24 mouse cellular contexts compared by ENCODE assay signal in genomic region chr3:101436469-101436868, GRCm38 (mm10). TPM values are rescaled to one million over a fixed set of nuclear protein-coding genes. Genes with fewer than 3 reads are reported as not detected.
A peak's percentile ranks its signal among the peaks of the same experiment; 100 is the strongest.
DNase-seq lines count a peak whose midpoint lies in the region; ATAC-seq and TF ChIP-seq lines count a peak whose summit lies in the region.
"Had no signal": no experiment of that assay in that cellular context is flagged by ENCODE, and none has a peak within 500 bp of the region (broad histone marks: within the 10 kb centered on the region; RNA-seq: fewer than 3 reads in every experiment).

No protein-coding gene starts in this region.

- no peak overlapping the region for H3K4me3 ChIP-seq in heart, embryonic 11.5 days (ENCODE audit: low read depth, low read length)
- no peak overlapping the region for H3K4me3 ChIP-seq in hindbrain, embryonic 13.5 days
- H3K4me3 ChIP-seq in hindbrain, embryonic 12.5 days, result no peak overlapping the region
- peak overlapping the region; percentile 55; the same call in 1 of the 2 replicates for H3K4me3 ChIP-seq in G1E (ENCODE audit: low read depth, low read length)
- no peak overlapping the region for H3K4me3 ChIP-seq in liver, embryonic 14.5 days (ENCODE audit: insufficient read depth in 1 of 2, low read depth in 2 of 2, low read length in 2 of 2)
- H3K4me3 ChIP-seq: embryonic facial prominence, embryonic 12.5 days; erythroblast, embryonic 14.5 days had no signal

- 0 out of 2 replicates have a peak overlapping the region, but pooled peaks have one; percentile 16 for H3K27ac ChIP-seq in heart, embryonic 11.5 days (ENCODE audit: low read depth, low read length)
- peak overlapping the region; percentile 30; the same call in 1 of the 2 replicates for H3K27ac ChIP-seq in hindbrain, embryonic 13.5 days
- no peak overlapping the region for H3K27ac ChIP-seq in hindbrain, embryonic 12.5 days
- H3K27ac ChIP-seq in liver, embryonic 14.5 days, result no peak overlapping the region
- H3K27ac ChIP-seq: embryonic facial prominence, embryonic 12.5 days; hindbrain, postnatal 0 days; macrophage had no signal

- H3K4me1 ChIP-seq in heart, embryonic 11.5 days (ENCODE audit: control insufficient read depth, insufficient read depth, low read length), result peaks cover 36% of the 10 kb centered on the region
- 0 out of 2 replicates have a peak, but pooled peaks cover 3% of the 10 kb centered on the region for H3K4me1 ChIP-seq in hindbrain, embryonic 13.5 days (replicated peaks)
- H3K4me1 ChIP-seq in hindbrain, embryonic 12.5 days, result no peaks in the 10 kb centered on the region
- H3K4me1 ChIP-seq in G1E (ENCODE audit: insufficient read depth, low read depth, low read length), result peaks cover 58% of the 10 kb centered on the region
- peaks cover 0 to 8% of the 10 kb centered on the region in 2 experiments; a peak in 1 of 4 replicates for H3K4me1 ChIP-seq in liver, embryonic 14.5 days (replicated peaks; ENCODE audit: control insufficient read depth in 2 of 2, insufficient read depth in 2 of 2, low read length in 1 of 2)

- no peak overlapping the region for H3K9ac ChIP-seq in heart, embryonic 11.5 days (ENCODE audit: low read depth, low read length)
- no peak overlapping the region for H3K9ac ChIP-seq in hindbrain, embryonic 13.5 days
- H3K9ac ChIP-seq in hindbrain, embryonic 12.5 days, result no peak overlapping the region
- no peak overlapping the region for H3K9ac ChIP-seq in liver, embryonic 14.5 days (replicated peaks)
- H3K9ac ChIP-seq: embryonic facial prominence, embryonic 12.5 days had no signal

- DNase-seq in heart, adult 18-20 months, result no peak
- peak; percentile 80 for DNase-seq in G1E (ENCODE audit: low spot score)
- peak in 1 of 3 experiments; percentile 23 for DNase-seq in liver, embryonic 14.5 days (ENCODE audit: low read depth in 3 of 3, low spot score in 3 of 3)
- no peak for DNase-seq in frontal cortex, postnatal 14 days (ENCODE audit: low spot score in 2 of 2)
- DNase-seq: adrenal gland, adult 2 months; cerebellum, adult 11 months; kidney, adult 9 months; kidney, postnatal 25 days; thymus, adult 18-20 months; thymus, postnatal 36 days had no signal

- H3K27me3 ChIP-seq in heart, embryonic 11.5 days (ENCODE audit: control insufficient read depth, insufficient read depth, low read length), result no peaks in the 10 kb centered on the region
- no peaks in the 10 kb centered on the region for H3K27me3 ChIP-seq in hindbrain, embryonic 13.5 days
- H3K27me3 ChIP-seq in hindbrain, embryonic 12.5 days, result no peaks in the 10 kb centered on the region
- no peaks in the 10 kb centered on the region; the same call in 1 of the 2 replicates for H3K27me3 ChIP-seq in G1E (ENCODE audit: insufficient read depth, low read length)
- no peaks in the 10 kb centered on the region for H3K27me3 ChIP-seq in liver, embryonic 14.5 days (ENCODE audit: control insufficient read depth, insufficient read depth, low read length)
- H3K27me3 ChIP-seq: embryonic facial prominence, embryonic 12.5 days; Patski had no signal

- WGBS in heart, embryonic 11.5 days (ENCODE audit: insufficient replicate concordance), result 18% methylated on average over 4 of the region's 4 CpGs
- WGBS in hindbrain, embryonic 13.5 days, result 65% methylated on average over 4 of the region's 4 CpGs
- 76% methylated on average over 4 of the region's 4 CpGs for WGBS in hindbrain, embryonic 12.5 days
- WGBS in liver, embryonic 14.5 days (ENCODE audit: insufficient replicate concordance), result 15% methylated on average over 4 of the region's 4 CpGs

- peak; percentile 43; the same call in 1 of the 2 replicates for TF ChIP-seq EP300 in liver, embryonic 14.5 days (IDR thresholded peaks at IDR 0.05; ENCODE audit: low read depth)

- ATAC-seq in heart, embryonic 11.5 days (replicated peaks; ENCODE audit: insufficient number of reproducible peaks, low FRiP score, low TSS enrichment), result no peak; the same call in 1 of the 2 replicates
- no peak for ATAC-seq in hindbrain, embryonic 13.5 days (ENCODE audit: low FRiP score)
- no peak for ATAC-seq in hindbrain, embryonic 12.5 days (ENCODE audit: low FRiP score)
- ATAC-seq in G1E (ENCODE audit: extremely low read depth, insufficient number of reproducible peaks, low FRiP score, poor library complexity, severe bottlenecking), result peak; percentile 86
- ATAC-seq in liver, embryonic 14.5 days (ENCODE audit: insufficient read depth), result peak; percentile 75
- no peak for ATAC-seq in activated CD4-positive, CD25-positive, alpha-beta regulatory T cell, adult 4 months
- ATAC-seq: CD4-positive, CD25-positive, alpha-beta regulatory T cell, adult 4 months; forebrain, embryonic 14.5 days; hindbrain, postnatal 0 days; intestine, embryonic 16.5 days; lung, postnatal 0 days; Patski had no signal

- no peaks in the 10 kb centered on the region for H3K9me3 ChIP-seq in heart, embryonic 11.5 days (replicated peaks; ENCODE audit: control insufficient read depth, low read length)
- H3K9me3 ChIP-seq in hindbrain, embryonic 13.5 days, result no peaks in the 10 kb centered on the region
- H3K9me3 ChIP-seq in hindbrain, embryonic 12.5 days (replicated peaks), result no peaks in the 10 kb centered on the region
- H3K9me3 ChIP-seq in G1E (replicated peaks), result no peaks in the 10 kb centered on the region
- H3K9me3 ChIP-seq in liver, embryonic 14.5 days (ENCODE audit: control insufficient read depth, low read length), result no peaks in the 10 kb centered on the region
- H3K9me3 ChIP-seq: embryonic facial prominence, embryonic 12.5 days had no signal

- peaks cover 11% of the 10 kb centered on the region for H3K36me3 ChIP-seq in heart, embryonic 11.5 days (ENCODE audit: control insufficient read depth, insufficient read depth, low read length)
- H3K36me3 ChIP-seq in hindbrain, embryonic 13.5 days, result peaks cover 72% of the 10 kb centered on the region
- H3K36me3 ChIP-seq in hindbrain, embryonic 12.5 days, result peaks cover 64% of the 10 kb centered on the region
- peaks cover 88% of the 10 kb centered on the region for H3K36me3 ChIP-seq in G1E (replicated peaks)
- H3K36me3 ChIP-seq in liver, embryonic 14.5 days (replicated peaks; ENCODE audit: control insufficient read depth, insufficient read depth, low read depth), result no peaks in the 10 kb centered on the region; the same call in 1 of the 2 replicates

- no peak for TF ChIP-seq CTCF in G1E (IDR thresholded peaks at IDR 0.05; ENCODE audit: low read depth, low read length)
- TF ChIP-seq CTCF in liver, embryonic 14.5 days (IDR thresholded peaks at IDR 0.05; ENCODE audit: low read depth), result no peak

- no peak overlapping the region for H3K4me2 ChIP-seq in heart, embryonic 11.5 days
- no peak overlapping the region for H3K4me2 ChIP-seq in hindbrain, embryonic 13.5 days
- H3K4me2 ChIP-seq in hindbrain, embryonic 12.5 days (replicated peaks), result no peak overlapping the region
- no peak overlapping the region for H3K4me2 ChIP-seq in liver, embryonic 14.5 days (ENCODE audit: low read depth)
- H3K4me2 ChIP-seq: embryonic facial prominence, embryonic 12.5 days; midbrain, embryonic 11.5 days had no signal

RNA-seq across cellular contexts. Expression of gene Igsf3, which starts 59.6 kb away (rescaled TPM):
- polyA plus RNA-seq in heart, embryonic 11.5 days (2014; fragmentation: Nextera tagmentation; extraction: Ambion mirVana), result 28.1 and 31.3 TPM in 2 replicates
- total RNA-seq in heart, adult 18-20 months (2021), result 10 to 100 TPM; 10.5 to 10.6 TPM
- 81.4 and 87.9 TPM in 2 replicates for polyA plus RNA-seq in hindbrain, embryonic 13.5 days (2015; fragmentation: Nextera tagmentation; extraction: Ambion mirVana)
- polyA plus RNA-seq in hindbrain, embryonic 12.5 days (2016; fragmentation: Nextera tagmentation; extraction: Ambion mirVana), result 61.9 and 66.4 TPM in 2 replicates
- total RNA-seq in G1E (2014; fragmentation: Nextera tagmentation), result 29.4 and 33.0 TPM in 2 replicates
- 16.1 and 19.1 TPM in 2 replicates for total RNA-seq in G1E (2017)
- 9.4 and 14.6 TPM in 2 replicates for polyA plus RNA-seq in G1E (2012)
- 1.2 and 1.3 TPM in 2 replicates for polyA plus RNA-seq in liver, embryonic 14.5 days (2012; rRNA removed)
- 3.2 TPM in 2 replicates for polyA plus RNA-seq in liver, embryonic 14.5 days (2014; fragmentation: Nextera tagmentation; extraction: Ambion mirVana)
- 1 to 10 TPM in 1 of 2 experiments, under 1 TPM in 1; 0.86 to 1.6 TPM for polyA plus RNA-seq in activated CD4-positive, CD25-positive, alpha-beta regulatory T cell, adult 4 months (2017; shearing (Covaris generic))

Comparison
In these comparisons a context has a peak if more than half of its experiments do, and no peak if none do; other contexts are left out.
1. H3K27ac ChIP-seq: peak in heart, embryonic 11.5 days (single experiment) and hindbrain, embryonic 13.5 days (single experiment); none in hindbrain, embryonic 12.5 days (single experiment) and liver, embryonic 14.5 days (single experiment).
2. ATAC-seq: peak in G1E (single experiment) and liver, embryonic 14.5 days (single experiment); none in heart, embryonic 11.5 days (single experiment), hindbrain, embryonic 13.5 days (single experiment), hindbrain, embryonic 12.5 days (single experiment) and activated CD4-positive, CD25-positive, alpha-beta regulatory T cell, adult 4 months (single experiment).